Mouse (Mus musculus): ENCODE results near the gene Pimreg. TPM values are rescaled to one million over a fixed set of nuclear protein-coding genes. Genes with fewer than 3 reads are reported as not detected.

Gene Pimreg
- total RNA-seq, 2 experiments from 2014 or later = 9.3 to 9.7 TPM

Other genes starting within 250 kb of the Pimreg start
- under 1 TPM; 0.14 to 0.26 TPM for gene Aipl1, start 4.5 kb upstream of the Pimreg start, total RNA-seq (2021)
- 10 to 100 TPM; 20.9 to 25.5 TPM for gene Pitpnm3, start 93.7 kb downstream of the Pimreg start, total RNA-seq (2021)
- 10 to 100 TPM; 11.8 to 12.6 TPM for gene Gm43951, start 164.8 kb downstream of the Pimreg start, total RNA-seq (2021)
- 10 to 100 TPM; 36.3 to 37.6 TPM for gene 4933427D14Rik, start 165.4 kb downstream of the Pimreg start, total RNA-seq (2021)
- gene Txndc17, start 165.5 kb downstream of the Pimreg start, total RNA-seq (2021) = 10 to 100 TPM; 54.9 to 61.7 TPM
- 10 to 100 TPM; 13.8 to 14.6 TPM for gene Med31, start 173.6 kb downstream of the Pimreg start, total RNA-seq (2021)
- gene Slc13a5, start 225.2 kb downstream of the Pimreg start, total RNA-seq (2021) = 1 to 10 TPM; 7.2 to 9.8 TPM